Mouse (Mus musculus): ENCODE data around the gene Spaca4.

Spaca4 gene

GRCm38 (mm10) chr7:45725151-45725550, 462 bp downstream of the Spaca4 start:
- no peak for DNase-seq

- no peak for DNase-seq
Measured at GRCm38 (mm10) chr7:45723781-45724180, 1.8 kb downstream of the Spaca4 start.

- no peak for DNase-seq
Measured at GRCm38 (mm10) chr7:45723301-45723700, 2.3 kb downstream of the Spaca4 start.

GRCm38 (mm10) chr7:45722348-45722713, 3.3 kb downstream of the Spaca4 start:
- DNase-seq: no peak

- DNase-seq: no peak
Measured at GRCm38 (mm10) chr7:45721642-45722347, 3.8 kb downstream of the Spaca4 start.

- DNase-seq: no peak
Measured at GRCm38 (mm10) chr7:45721234-45721571, 4.4 kb downstream of the Spaca4 start.

GRCm38 (mm10) chr7:45720413-45721233, 5.0 kb downstream of the Spaca4 start, which contains the start of gene Fam83e:
Gene Fam83e, plus strand, starts transcription at chr7:45721212.
- DNase-seq: no peak

GRCm38 (mm10) chr7:45719738-45720412, 5.7 kb downstream of the Spaca4 start:
- no peak for DNase-seq

GRCm38 (mm10) chr7:45719180-45719579, 6.4 kb downstream of the Spaca4 start:
- DNase-seq: peak in 1 of 2 experiments; percentile 3

GRCm38 (mm10) chr7:45718331-45718730, 7.3 kb downstream of the Spaca4 start:
- DNase-seq: no peak

GRCm38 (mm10) chr7:45717918-45718297, 7.7 kb downstream of the Spaca4 start, which contains the start of gene Sphk2:
Gene Sphk2, minus strand, starts transcription at chr7:45718002.
- peak; percentile 97 to 98 for DNase-seq

GRCm38 (mm10) chr7:45716952-45717917, 8.4 kb downstream of the Spaca4 start:
- DNase-seq: peak in 1 of 2 experiments; percentile 3

- no peak for DNase-seq
Measured at GRCm38 (mm10) chr7:45716460-45716857, 9.2 kb downstream of the Spaca4 start.

- no peak for DNase-seq
Measured at GRCm38 (mm10) chr7:45715741-45716459, 9.7 kb downstream of the Spaca4 start.

- peak; percentile 96 to 99 for DNase-seq
Measured at GRCm38 (mm10) chr7:45715090-45715708, 10.4 kb downstream of the Spaca4 start, which contains the start of gene Rpl18. Gene Rpl18, plus strand, starts transcription at chr7:45715457.

GRCm38 (mm10) chr7:45714630-45715089, 11.0 kb downstream of the Spaca4 start:
- no peak for DNase-seq

- no peak for DNase-seq
Measured at GRCm38 (mm10) chr7:45713881-45714520, 11.6 kb downstream of the Spaca4 start.

GRCm38 (mm10) chr7:45713396-45713795, 12.2 kb downstream of the Spaca4 start:
- no peak for DNase-seq

- DNase-seq: no peak
Measured at GRCm38 (mm10) chr7:45712022-45712757, 13.4 kb downstream of the Spaca4 start.

Measured in thymus, postnatal 36 days (tissue).